Mouse (Mus musculus): ENCODE data around the gene Sec24b. TPM values are rescaled to one million over a fixed set of nuclear protein-coding genes. Genes with fewer than 3 reads are reported as not detected.

Sec24b gene
- total RNA-seq, 2 experiments from 2014 or later: 33.7 to 38.4 TPM

Other genes starting within 250 kb of the Sec24b start
- gene Rrh, start 239.0 kb downstream of the Sec24b start, total RNA-seq (2021): under 1 TPM; 0.12 to 0.14 TPM
- gene Gar1, start 230.2 kb downstream of the Sec24b start, total RNA-seq (2021): 10 to 100 TPM; 25.5 to 29.4 TPM
- 1 to 10 TPM; 1.2 to 1.3 TPM for gene Cfi, start 225.7 kb downstream of the Sec24b start, total RNA-seq (2021)
- 10 to 100 TPM; 21.3 to 29.8 TPM for gene Pla2g12a, start 182.9 kb downstream of the Sec24b start, total RNA-seq (2021)
- 10 to 100 TPM; 19.5 to 25.3 TPM for gene Casp6, start 160.1 kb downstream of the Sec24b start, total RNA-seq (2021)
- 1 to 10 TPM; 1.1 to 1.4 TPM for gene Mcub, start 91.3 kb downstream of the Sec24b start, total RNA-seq (2021)
- gene Col25a1, start 69.9 kb upstream of the Sec24b start, total RNA-seq (2021): 1 to 10 TPM; 1.2 to 1.3 TPM

All from heart, postnatal 10 days (tissue).